Mouse (Mus musculus): ENCODE data around the gene Fgfr2.

- no peak for TF ChIP-seq POLR2A (IDR thresholded peaks at IDR 0.05; ENCODE audit: borderline replicate concordance, extremely low read depth, insufficient read depth, insufficient read length, poor library complexity, severe bottlenecking)
- no peak for TF ChIP-seq CTCF (IDR thresholded peaks at IDR 0.05; ENCODE audit: borderline replicate concordance, extremely low read depth, insufficient read depth, insufficient read length)
Observed at GRCm38 (mm10) chr7:132726106-132726861, 396.9 kb downstream of the Fgfr2 start.

All from brain, embryonic 14.5 days (tissue).